Mouse (Mus musculus) thymus, adult 2 months (tissue): ENCODE measurements around the gene Ehd2.

Experiments
- CTCF ChIP-seq: fragments of 200-500 bp; IDR thresholded peaks from 2 replicates; pipeline ENCODE4 v1.5.1; 2012; ENCODE audit warnings: mild to moderate bottlenecking, control low read depth, low read length, moderate library complexity, borderline replicate concordance; ENCODE audit not compliant: control insufficient read depth, poor library complexity, insufficient read depth; ENCODE audit errors: extremely low read depth
- POLR2A ChIP-seq: fragments of 200-500 bp; IDR thresholded peaks from 2 replicates; pipeline ENCODE4 v1.6.1; 2012; ENCODE audit warnings: mild to moderate bottlenecking, low read length, control low read depth, moderate library complexity; ENCODE audit not compliant: control insufficient read depth, poor library complexity, insufficient read depth; ENCODE audit errors: extremely low read depth

DNA sequence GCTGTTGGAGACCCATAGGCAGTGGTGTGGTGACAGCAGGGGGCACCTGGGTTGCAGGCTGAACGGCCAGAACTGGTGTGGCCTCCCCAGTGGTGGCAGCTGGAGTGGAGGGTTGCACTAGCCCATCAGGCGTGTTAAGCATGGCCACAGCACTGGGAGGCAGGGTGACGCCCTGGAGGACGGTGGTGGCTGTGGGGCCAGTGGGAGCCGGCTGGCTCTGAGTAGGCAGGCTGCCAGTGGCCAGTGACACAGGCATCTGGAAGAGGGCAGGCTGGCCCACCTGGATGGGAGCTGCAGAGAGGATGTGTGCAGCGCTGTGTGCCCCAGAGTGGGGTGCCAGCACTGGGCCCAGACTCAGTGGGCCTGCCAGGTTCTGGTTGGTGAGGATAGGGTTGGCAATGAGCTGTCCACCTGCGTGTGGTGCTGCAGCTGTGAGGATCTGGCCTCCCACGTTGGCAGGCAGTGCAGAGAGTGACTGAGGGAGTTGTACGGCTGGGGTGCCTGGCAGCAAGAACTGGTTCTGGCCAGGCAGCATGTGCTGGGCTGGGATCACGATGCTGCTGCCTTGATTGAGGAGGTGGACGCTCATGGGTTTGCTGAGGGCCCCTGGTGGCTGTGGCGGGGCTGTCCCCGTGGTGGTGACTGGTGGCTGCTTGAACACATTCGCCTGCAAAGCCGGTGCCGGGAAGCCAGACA, 20.4 kb upstream of the Ehd2 start:
- TF ChIP-seq CTCF (no peak), POLR2A (no peak)
